Mouse (Mus musculus): ENCODE results near the gene Spata33. TPM values are rescaled to one million over a fixed set of nuclear protein-coding genes. Genes with fewer than 3 reads are reported as not detected.

The Spata33 gene
- 0.21 and 0.60 TPM in 2 replicates for polyA plus RNA-seq (2012; rRNA removed)
- 0.08 and 0.16 TPM in 2 replicates for polyA plus RNA-seq (2014; fragmentation: Nextera tagmentation; extraction: Ambion mirVana)

DNA sequence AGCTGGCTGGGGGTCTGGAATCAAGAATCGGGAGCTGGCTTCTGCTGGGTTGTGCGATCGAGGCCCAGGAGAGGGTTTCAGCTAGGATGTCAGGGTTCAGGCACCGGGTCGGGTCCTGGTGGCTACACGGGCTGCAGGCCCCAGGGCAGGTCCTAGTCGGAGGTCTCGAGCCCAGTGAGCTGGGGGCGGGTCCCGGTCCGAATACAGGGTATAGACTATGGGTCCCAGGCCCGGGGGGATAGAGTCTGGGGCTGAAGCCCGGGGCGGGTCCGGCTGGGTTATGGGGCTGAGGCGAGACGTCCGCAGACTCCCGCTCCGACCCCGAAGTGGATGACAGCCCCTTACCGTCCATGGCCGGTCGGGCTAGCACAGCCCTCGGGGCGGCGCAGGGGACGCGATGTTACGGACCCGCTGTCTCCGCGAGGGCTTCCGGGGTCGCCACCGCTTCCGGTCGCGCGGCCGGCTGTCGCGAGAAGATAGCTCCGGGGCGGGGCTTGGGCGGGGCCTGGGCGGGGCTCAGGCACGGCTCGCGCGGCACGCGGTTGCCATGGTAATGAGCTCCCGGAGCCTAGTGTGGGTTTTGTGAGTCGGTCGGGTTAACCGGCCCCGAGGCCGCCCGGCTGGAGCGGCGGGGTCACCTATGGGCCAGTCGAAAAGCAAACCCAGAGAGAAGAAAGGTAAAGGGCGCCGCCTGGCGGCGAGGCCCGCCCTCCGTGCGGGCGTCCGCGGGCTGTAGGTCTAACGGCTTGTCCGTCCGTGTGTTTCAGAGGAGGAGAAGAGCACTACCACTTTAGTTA, at the start of gene Spata33, which contains the start of gene Chmp1a:
Spata33 (plus strand) TSS at position 512 of the 797 bp plus-strand sequence.
Chmp1a (minus strand) TSS at position 443 of the 797 bp plus-strand sequence.
- TF ChIP-seq CTCF (IDR thresholded peaks at IDR 0.05; ENCODE audit: low read depth) (peak; percentile 69), EP300 (IDR thresholded peaks at IDR 0.05; ENCODE audit: low read depth) (peak; percentile 59; the same call in 1 of the 2 replicates)
- peak; percentile 80 to 86 (median 85) for DNase-seq (ENCODE audit: low read depth in 3 of 3, low spot score in 3 of 3)
- no peaks in the 10 kb centered on the region for H3K9me3 ChIP-seq (ENCODE audit: control insufficient read depth, low read length)
- H3K4me3 ChIP-seq (ENCODE audit: insufficient read depth in 1 of 2, low read depth in 2 of 2, low read length in 2 of 2) = peak within 1 kb of the TSS; percentile 80 to 89
- peak within 1 kb of the TSS; percentile 82 for H3K9ac ChIP-seq (replicated peaks)
- peaks cover 12% of the 10 kb centered on the region for H3K36me3 ChIP-seq (replicated peaks; ENCODE audit: control insufficient read depth, insufficient read depth, low read depth)
- ATAC-seq (ENCODE audit: insufficient read depth) = peak; percentile 88
- no peaks in the 10 kb centered on the region for H3K27me3 ChIP-seq (ENCODE audit: control insufficient read depth, insufficient read depth, low read length)
- H3K4me1 ChIP-seq (replicated peaks; ENCODE audit: control insufficient read depth in 2 of 2, insufficient read depth in 2 of 2, low read length in 1 of 2) = peaks cover 12% of the 10 kb centered on the region in 2 experiments
- under 1% methylated on average over 76 of the region's 76 CpGs for WGBS (ENCODE audit: insufficient replicate concordance)
- H3K27ac ChIP-seq = peak within 1 kb of the TSS; percentile 31
- peak within 1 kb of the TSS; percentile 95 for H3K4me2 ChIP-seq (ENCODE audit: low read depth)

DNA sequence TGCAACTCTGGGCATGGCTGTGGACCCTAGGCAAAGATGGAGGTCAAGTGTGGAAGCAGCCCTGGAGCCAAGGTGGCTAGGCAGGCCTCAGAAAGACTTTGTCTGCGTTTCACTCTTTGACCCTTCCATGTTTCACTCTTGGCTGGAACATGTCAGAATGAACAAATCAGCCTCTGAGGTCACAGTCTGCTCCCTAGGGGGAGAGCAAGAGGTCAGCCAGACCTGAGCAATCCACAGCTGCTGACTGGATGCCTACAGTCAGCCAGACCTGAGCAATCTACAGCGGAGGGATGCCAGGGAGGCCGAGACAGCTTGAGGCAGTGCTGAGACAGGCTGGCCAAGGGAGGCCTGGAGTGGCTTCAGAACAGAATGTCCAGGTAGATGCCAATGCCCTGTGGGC, 31.2 kb upstream of the Spata33 start:
- H3K9ac ChIP-seq (replicated peaks) = no peak overlapping the region
- no peaks in the 10 kb centered on the region for H3K36me3 ChIP-seq (replicated peaks; ENCODE audit: control insufficient read depth, insufficient read depth, low read depth)
- ATAC-seq (ENCODE audit: insufficient read depth) (peak; percentile 39; the same call in 1 of the 2 replicates), DNase-seq (ENCODE audit: low read depth in 3 of 3, low spot score in 3 of 3) (peak in 1 of 3 experiments; percentile 24)
- H3K27me3 ChIP-seq (ENCODE audit: control insufficient read depth, insufficient read depth, low read length) = no peaks in the 10 kb centered on the region
- no peak overlapping the region for H3K4me3 ChIP-seq (ENCODE audit: insufficient read depth in 1 of 2, low read depth in 2 of 2, low read length in 2 of 2)
- H3K9me3 ChIP-seq (ENCODE audit: control insufficient read depth, low read length) = no peaks in the 10 kb centered on the region; the same call in 1 of the 2 replicates
- TF ChIP-seq EP300 (IDR thresholded peaks at IDR 0.05; ENCODE audit: low read depth) = no peak
- TF ChIP-seq CTCF (IDR thresholded peaks at IDR 0.05; ENCODE audit: low read depth) = no peak
- no peak overlapping the region for H3K4me2 ChIP-seq (ENCODE audit: low read depth)
- H3K4me1 ChIP-seq (replicated peaks; ENCODE audit: control insufficient read depth in 2 of 2, insufficient read depth in 2 of 2, low read length in 1 of 2) = no peaks in the 10 kb centered on the region; a peak in 1 of 4 replicates
- WGBS (ENCODE audit: insufficient replicate concordance) = 62% methylated on average over 3 of the region's 3 CpGs
- H3K27ac ChIP-seq = no peak overlapping the region

DNA sequence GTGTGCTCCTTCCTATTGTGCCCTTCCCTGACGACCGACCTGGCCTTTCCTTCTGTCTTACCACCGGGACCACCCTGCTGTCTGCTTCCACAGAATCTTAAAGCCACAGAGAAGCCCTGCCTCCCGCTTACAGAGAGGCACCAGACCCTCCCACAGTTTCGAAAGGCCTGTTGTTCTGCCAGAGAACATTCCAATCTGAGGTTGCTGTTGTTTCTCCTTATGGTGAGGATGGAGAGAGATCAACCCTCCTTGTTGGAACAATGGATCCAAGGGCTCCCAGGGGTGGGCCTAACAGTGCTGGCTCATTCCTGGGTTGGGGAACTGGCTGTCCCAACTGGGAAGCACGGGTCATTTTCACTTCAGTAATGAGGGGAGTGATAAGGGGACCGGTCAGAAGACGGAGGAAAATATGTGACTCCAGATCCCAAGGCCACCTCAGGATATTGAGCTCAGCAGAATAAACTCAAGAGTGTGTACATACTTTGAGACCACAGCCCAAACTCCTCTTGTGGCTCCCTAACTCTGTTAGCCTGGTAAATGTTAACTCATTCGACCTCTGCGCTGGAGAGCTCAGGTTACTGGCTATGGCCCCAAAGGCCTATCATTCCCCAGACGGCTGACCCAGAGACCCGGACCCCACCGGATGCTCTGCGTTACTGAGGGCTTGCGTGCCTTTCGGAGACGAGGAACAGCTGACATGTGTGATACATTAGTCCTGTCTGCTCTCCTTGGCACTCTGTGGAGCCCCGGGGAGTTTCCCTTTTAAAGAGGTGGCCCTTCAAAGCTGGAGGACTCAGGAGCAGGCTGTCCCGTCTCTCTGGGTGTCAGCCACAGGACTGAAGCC, 26.8 kb upstream of the Spata33 start, which contains the start of gene Dpep1:
Dpep1 (plus strand) TSS at position 677 of the 844 bp plus-strand sequence.
- Histone ChIP-seq H3K36me3 (replicated peaks; ENCODE audit: control insufficient read depth, insufficient read depth, low read depth) (no peaks in the 10 kb centered on the region), H3K9me3 (ENCODE audit: control insufficient read depth, low read length) (no peaks in the 10 kb centered on the region), H3K27ac (no peak within 1 kb of the TSS), H3K4me2 (ENCODE audit: low read depth) (no peak within 1 kb of the TSS), H3K4me1 (replicated peaks; ENCODE audit: control insufficient read depth in 2 of 2, insufficient read depth in 2 of 2, low read length in 1 of 2) (peaks cover 2 to 16% of the 10 kb centered on the region in 2 experiments; a peak in 3 of 4 replicates), H3K27me3 (ENCODE audit: control insufficient read depth, insufficient read depth, low read length) (no peaks in the 10 kb centered on the region), H3K9ac (replicated peaks) (no peak within 1 kb of the TSS), H3K4me3 (ENCODE audit: insufficient read depth in 1 of 2, low read depth in 2 of 2, low read length in 2 of 2) (no peak within 1 kb of the TSS)
- TF ChIP-seq CTCF (IDR thresholded peaks at IDR 0.05; ENCODE audit: low read depth) = no peak
- TF ChIP-seq EP300 (IDR thresholded peaks at IDR 0.05; ENCODE audit: low read depth) = no peak
- no peak for DNase-seq (ENCODE audit: low read depth in 3 of 3, low spot score in 3 of 3)
- WGBS (ENCODE audit: insufficient replicate concordance) = 49% methylated on average over 19 of the region's 19 CpGs
- ATAC-seq (ENCODE audit: insufficient read depth) = no peak

DNA sequence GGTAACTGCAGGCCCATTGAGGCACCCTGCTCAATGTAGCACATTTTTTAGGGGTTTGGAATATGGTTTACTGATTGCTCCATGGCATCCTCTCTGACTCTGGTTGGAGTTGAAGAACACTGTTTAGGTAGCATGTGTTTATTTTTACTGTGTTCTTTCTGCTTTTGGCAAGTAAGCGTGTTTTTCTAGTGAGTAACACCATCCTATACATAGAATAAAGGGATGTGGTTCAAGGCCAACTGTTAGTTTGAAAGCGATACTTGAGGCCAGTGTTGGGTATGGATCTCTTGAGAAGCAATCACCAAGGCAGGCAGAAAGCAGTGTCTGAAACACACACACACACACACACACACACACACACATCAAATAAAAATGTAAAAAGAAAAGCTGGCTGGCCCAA, 24.6 kb upstream of the Spata33 start:
- H3K4me2 ChIP-seq (ENCODE audit: low read depth) = no peak overlapping the region
- H3K9ac ChIP-seq (replicated peaks) = no peak overlapping the region
- no peak overlapping the region for H3K27ac ChIP-seq
- no peak for ATAC-seq (ENCODE audit: insufficient read depth)
- no peak for DNase-seq (ENCODE audit: low read depth in 3 of 3, low spot score in 3 of 3)
- H3K9me3 ChIP-seq (ENCODE audit: control insufficient read depth, low read length) = no peaks in the 10 kb centered on the region
- H3K4me1 ChIP-seq (replicated peaks; ENCODE audit: control insufficient read depth in 2 of 2, insufficient read depth in 2 of 2, low read length in 1 of 2) = peaks cover 2 to 22% of the 10 kb centered on the region in 2 experiments; a peak in 3 of 4 replicates
- H3K27me3 ChIP-seq (ENCODE audit: control insufficient read depth, insufficient read depth, low read length) = no peaks in the 10 kb centered on the region
- TF ChIP-seq CTCF (IDR thresholded peaks at IDR 0.05; ENCODE audit: low read depth) (no peak), EP300 (IDR thresholded peaks at IDR 0.05; ENCODE audit: low read depth) (no peak)
- WGBS (ENCODE audit: insufficient replicate concordance) = 70% methylated on average over 2 of the region's 2 CpGs
- H3K4me3 ChIP-seq (ENCODE audit: insufficient read depth in 1 of 2, low read depth in 2 of 2, low read length in 2 of 2) = no peak overlapping the region
- no peaks in the 10 kb centered on the region for H3K36me3 ChIP-seq (replicated peaks; ENCODE audit: control insufficient read depth, insufficient read depth, low read depth)

Data from liver, embryonic 14.5 days (tissue).